Mouse (Mus musculus) left cerebral cortex, adult 18-20 months (tissue): Measurements from ENCODE around the gene Ttc30b. TPM values are rescaled to one million over a fixed set of nuclear protein-coding genes. Genes with fewer than 3 reads are reported as not detected.
"Not testable (repeated sequence)": the region's sequence is repeated elsewhere in the genome, so short reads cannot be mapped to it uniquely, and the experiment has no call there.

Experiments used
- DNase-seq, 2 experiments: peaks; one replicate each; pipeline ENCODE4 v3.0.0; 2021 to 2022; ENCODE audit warnings: low spot score in 2 of 2, mixed read lengths in 1 of 2
- total RNA-seq, 2 experiments: library from RNA; stranded (reverse); gene quantifications; 2 replicates each; pipeline ENCODE4 v1.2.3; 2021

Ttc30b gene
- total RNA-seq, 2 experiments from 2014 or later = 11.1 to 12.4 TPM

GRCm38 (mm10) chr2:75955709-75956108 lies 17.3 kb upstream of the Ttc30b start:
- no peak for DNase-seq

- DNase-seq = no peak
Measured at GRCm38 (mm10) chr2:75953320-75953719, 14.9 kb upstream of the Ttc30b start.

- no peak for DNase-seq
Measured at GRCm38 (mm10) chr2:75950685-75951084, 12.3 kb upstream of the Ttc30b start.

- not testable (repeated sequence) for DNase-seq
Measured at GRCm38 (mm10) chr2:75937520-75938116, 767 bp downstream of the Ttc30b start.

- not testable (repeated sequence) for DNase-seq
Measured at GRCm38 (mm10) chr2:75936685-75937084, 1.7 kb downstream of the Ttc30b start.

- DNase-seq = no peak
Measured at GRCm38 (mm10) chr2:75933541-75933940, 4.8 kb downstream of the Ttc30b start.

GRCm38 (mm10) chr2:75930941-75931340 lies 7.4 kb downstream of the Ttc30b start:
- peak; percentile 14 to 46 for DNase-seq

GRCm38 (mm10) chr2:75929786-75930444 lies 8.5 kb downstream of the Ttc30b start:
- DNase-seq = no peak

GRCm38 (mm10) chr2:75929141-75929540 lies 9.2 kb downstream of the Ttc30b start:
- no peak for DNase-seq

- peak in 1 of 2 experiments; percentile 18 for DNase-seq
Measured at GRCm38 (mm10) chr2:75928011-75928410, 10.4 kb downstream of the Ttc30b start.

GRCm38 (mm10) chr2:75926061-75926460 lies 12.3 kb downstream of the Ttc30b start:
- no peak for DNase-seq

- DNase-seq = no peak
Measured at GRCm38 (mm10) chr2:75923807-75924340, 14.5 kb downstream of the Ttc30b start.

- DNase-seq = no peak
Measured at GRCm38 (mm10) chr2:75915040-75915439, 23.3 kb downstream of the Ttc30b start.

GRCm38 (mm10) chr2:75907142-75907541 lies 31.2 kb downstream of the Ttc30b start:
- no peak for DNase-seq

- no peak for DNase-seq
Measured at GRCm38 (mm10) chr2:75901869-75902268, 36.5 kb downstream of the Ttc30b start.

- DNase-seq = no peak
Measured at GRCm38 (mm10) chr2:75900281-75900680, 38.1 kb downstream of the Ttc30b start.

- no peak for DNase-seq
Measured at GRCm38 (mm10) chr2:75895711-75896110, 42.7 kb downstream of the Ttc30b start.

GRCm38 (mm10) chr2:75891981-75892380 lies 46.4 kb downstream of the Ttc30b start:
- DNase-seq = no peak
